Mouse (Mus musculus): Measurements from ENCODE around the gene Creb3l4.

DNA sequence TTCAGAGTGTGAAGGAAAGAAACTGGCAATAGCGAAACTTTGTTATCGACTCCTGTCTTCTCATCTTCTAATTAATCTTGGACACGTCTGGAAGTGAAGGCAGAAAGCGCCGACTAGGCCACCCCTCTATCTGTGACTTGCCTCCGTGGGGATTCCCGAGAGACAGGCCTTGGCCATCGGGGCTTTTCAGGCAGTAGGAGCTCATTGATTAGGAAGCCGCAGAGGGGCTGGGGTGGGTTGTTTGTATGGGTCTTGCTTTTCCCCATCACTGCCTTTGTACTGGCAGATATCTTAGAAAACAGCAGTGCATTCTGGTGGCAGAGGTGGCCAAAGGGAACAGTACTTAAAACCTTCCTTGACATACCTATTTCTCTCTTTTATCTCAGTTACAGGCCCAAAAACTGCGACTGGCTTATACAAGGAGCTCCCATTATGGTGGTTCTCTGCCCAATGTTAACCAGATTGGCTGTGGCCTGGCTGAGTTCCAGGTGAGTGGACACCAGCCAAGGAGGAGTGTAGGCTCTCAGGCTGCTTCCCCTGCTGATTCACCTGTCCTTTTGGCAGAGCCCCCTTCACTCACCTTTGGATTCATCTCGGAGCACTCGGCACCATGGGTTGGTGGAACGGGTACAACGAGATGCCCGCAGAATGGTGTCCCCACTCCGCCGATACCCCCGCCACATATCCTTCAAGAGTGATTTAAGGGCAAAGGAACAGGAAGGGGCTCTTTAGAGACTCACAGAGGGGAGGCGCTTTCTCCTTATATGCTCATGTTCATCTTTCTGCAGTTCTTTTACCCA lies 13.6 kb upstream of the Creb3l4 start:
- no peak for TF ChIP-seq CTCF (IDR thresholded peaks at IDR 0.05; ENCODE audit: insufficient read depth, low read length)
- no peak for TF ChIP-seq POLR2A (IDR thresholded peaks at IDR 0.05; ENCODE audit: borderline replicate concordance, extremely low read depth, low read depth, low read length)

All from lung, adult 2 months (tissue).